Mouse (Mus musculus) fat pad, adult 2 months (tissue): Measurements from ENCODE around the gene Zfp106.
"Not testable (repeated sequence)": the region's sequence is repeated elsewhere in the genome, so short reads cannot be mapped to it uniquely, and the experiment has no call there.

Experiments
- DNase-seq: peaks from one replicate; pipeline ENCODE4 v3.0.0-alpha.2; 2011; ENCODE audit warnings: low read depth, low spot score; ENCODE audit errors: extremely low read depth

Gene Zfp106

DNA sequence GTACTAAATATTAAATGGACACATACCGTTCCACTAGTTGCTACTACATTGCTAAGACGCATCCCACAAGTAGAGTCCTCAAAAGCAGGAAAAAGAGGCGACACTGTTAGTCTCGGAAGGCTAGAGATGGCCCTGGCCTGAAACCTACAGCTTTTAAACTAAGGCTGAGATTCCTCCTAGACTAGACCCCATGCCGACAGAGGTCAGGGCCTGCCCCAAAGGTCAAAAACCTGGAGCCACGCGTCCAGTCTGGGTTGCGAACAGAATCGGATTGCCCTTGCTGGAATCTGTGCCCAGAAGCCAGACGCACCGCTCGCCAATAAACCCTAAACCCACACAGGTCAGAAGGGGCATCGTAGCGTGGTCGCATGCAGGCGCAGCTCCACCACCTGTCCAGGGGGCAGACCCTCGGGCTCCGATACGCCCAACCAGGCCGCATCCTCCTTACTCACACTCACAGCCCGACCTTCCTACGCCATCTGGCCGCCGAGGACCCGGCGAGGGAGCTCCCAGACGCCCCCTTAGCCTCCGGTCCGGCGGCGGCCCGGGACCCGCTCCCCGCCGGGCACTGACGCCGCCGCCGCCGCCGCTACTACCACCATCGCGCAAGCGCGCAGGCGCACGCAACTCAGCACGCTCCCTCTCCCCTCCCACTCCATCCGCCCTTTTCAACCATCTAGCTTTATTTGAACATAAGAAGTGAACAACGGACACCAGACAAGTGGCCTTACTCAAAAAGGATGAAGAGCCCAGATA lies at the start of gene Zfp106:
Gene Zfp106, minus strand, starts transcription at position 609 of the 756 bp plus-strand sequence.
- peak; percentile 37 for DNase-seq

DNA sequence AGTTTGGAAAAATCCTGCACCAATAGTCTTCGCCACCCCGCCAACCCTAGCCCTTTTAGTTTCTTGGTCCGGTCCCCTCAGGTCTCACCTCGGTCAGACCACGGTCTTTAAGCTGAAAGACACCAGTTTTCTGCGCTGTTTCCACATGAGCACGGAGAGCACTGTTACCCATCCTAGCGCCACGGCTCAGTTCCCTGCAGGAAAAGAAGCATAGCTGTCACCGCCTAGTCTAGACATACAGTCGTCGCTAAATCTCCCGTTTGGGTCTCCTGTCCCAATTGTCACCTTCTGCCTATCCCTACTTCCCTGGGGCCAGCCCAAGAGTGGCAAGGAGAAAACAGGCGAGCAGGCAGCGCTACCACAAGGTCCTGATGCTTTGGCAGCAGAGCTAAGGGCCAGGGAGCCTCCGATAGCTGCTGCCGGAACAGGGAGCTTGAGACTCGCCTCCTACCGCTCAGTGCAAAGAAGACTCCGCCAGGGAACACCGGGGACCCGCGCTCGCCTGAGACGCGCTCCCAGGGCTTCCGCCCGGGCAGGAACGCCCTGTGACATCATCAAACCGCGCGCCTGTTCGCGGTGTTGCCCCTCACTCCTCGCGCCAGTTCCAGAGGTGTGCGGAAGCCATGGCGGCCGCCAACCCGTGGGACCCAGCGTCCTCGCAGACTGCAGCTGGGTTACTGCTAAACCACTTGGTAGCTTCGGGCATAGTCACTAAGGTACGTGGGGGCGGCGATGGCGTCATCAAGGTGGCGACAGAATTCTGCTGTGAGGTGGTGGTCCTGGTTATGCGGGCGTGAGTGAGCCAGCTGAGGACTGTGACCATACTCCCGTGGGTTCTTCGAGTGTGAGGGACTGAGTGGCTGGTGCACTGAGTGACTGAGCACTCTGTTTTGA lies 45.4 kb upstream of the Zfp106 start, which contains the start of the genes Haus2 and Lrrc57:
Gene Haus2, plus strand, starts transcription at position 554 of the 894 bp plus-strand sequence.
Gene Lrrc57, minus strand, starts transcription at position 691 of the 894 bp plus-strand sequence.
- DNase-seq: no peak

DNA sequence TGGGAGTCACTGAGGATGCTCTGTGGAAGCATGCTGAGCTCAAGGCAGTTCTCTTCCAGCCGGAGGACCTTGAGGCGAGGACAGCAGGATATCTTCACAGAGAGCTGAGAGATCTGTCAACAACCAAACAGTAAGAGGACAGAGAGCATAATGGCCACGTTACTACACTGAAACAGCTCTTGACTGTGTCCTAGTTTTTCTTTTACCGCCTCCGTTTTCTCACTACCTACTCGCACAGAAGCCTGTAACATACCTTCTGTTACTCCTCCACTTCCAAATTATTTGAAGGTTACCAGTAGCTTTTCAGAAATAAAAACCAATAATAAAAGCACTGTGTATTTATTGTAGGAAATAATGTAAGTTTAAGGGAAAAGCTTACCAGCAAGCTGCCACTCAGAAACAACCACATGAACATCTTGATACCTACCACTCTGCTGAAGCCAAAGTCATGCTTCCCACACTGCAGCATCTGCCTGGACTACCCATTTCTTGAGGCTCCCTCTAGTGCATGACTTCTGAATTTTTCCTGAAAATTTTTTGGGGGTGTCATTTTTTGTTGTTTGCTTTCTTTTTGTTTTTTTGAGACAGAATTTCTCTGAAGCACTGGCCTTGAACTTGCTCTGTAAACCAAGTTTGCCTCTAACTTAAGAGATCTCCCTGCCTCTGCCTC lies 42.5 kb upstream of the Zfp106 start:
- no peak for DNase-seq

DNA sequence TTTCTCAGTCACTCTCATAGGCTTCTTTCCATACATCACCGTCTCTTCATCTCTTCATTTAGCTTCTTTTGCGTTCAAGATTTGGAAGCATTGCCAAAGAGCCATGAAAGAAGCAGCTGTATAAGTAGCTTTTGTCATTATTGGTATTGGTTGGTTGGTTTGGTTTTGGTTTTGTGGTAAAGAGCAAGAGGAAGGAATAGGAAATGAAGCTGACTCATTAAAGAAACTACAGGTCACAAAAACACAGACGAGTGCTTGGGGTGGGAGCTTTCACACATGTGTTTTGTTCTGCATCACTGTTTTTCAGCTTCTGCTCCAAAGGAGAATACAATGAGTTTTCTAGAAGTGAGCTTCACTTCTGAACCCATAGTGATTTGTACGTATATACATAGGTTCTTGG lies 35.9 kb upstream of the Zfp106 start:
- no peak for DNase-seq

DNA sequence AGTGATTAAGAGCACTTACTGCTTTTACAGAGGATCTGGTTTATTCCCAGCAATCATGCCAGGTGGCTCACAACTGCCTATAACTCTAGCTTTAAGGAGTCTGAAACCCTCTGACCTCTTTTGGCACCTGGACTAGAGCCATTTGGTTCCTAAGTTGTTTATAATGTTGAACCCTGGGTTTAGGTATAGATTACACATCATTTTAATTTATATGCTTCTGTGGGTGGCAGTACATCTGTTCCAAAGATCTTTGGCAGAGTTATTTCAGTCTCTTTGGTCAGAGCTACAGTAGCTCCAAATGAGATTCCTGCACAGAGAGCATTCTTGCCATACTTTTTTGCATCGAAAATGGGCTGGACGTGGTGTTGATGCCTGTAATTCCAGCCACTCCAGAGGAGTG lies 34.1 kb upstream of the Zfp106 start:
- peak; percentile 51 for DNase-seq

DNA sequence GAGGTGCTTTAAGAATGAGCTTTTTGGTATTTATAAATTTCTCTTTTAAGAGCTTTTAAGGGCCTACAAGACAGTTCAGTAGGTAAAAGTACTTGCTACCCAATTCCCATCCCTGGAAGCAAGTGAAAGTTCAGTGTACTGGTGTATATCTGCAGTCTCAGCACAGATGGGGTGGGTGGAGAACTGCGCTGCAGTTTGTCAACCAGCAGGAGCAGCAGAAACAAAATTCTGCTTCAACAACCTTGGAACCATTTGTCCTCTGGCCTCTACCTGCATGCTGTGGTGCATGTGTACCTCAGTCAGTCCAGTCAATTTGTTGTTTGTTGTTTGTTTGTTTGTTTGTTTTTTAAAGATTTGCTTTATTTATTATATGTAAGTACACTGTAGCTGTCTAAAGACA lies 28.6 kb upstream of the Zfp106 start:
- no peak for DNase-seq

DNA sequence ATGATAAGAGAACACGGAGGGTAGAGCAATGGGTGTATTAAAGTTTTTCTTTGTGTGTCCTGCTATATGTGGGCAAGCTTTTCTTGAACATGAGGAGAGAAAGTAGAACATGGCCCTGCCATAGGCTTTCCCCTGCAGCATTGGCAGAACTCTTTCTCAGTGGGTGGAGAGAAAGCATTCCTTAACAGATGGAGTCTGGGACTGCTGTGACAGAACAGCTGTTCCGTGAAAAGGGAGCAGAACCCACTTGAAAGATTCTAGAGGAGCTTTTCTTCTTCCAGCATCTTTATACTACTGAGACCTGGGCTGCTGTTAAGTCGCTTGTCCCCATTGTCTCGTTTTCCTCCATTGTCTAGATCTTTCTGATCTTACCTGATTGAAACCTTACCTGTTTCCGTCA lies 26.1 kb upstream of the Zfp106 start:
- DNase-seq: no peak

DNA sequence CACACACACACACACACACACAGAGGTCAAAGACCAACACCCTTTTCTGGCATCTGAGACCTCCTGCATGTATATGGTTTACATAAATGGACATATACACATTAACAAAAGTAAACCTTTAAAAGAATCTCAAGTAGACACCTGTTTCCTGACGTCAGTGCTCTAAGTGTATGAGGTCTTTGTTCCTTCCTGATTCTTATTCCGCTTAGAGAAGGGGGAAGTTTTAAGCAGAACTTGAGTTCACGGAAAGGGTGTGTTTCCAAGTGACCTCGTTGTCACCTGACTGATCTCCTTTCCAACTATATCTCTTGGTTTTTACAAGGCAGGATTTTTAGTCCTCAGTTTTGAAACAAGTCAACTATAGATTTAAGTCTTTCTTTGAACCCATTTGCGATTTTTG lies 14.6 kb upstream of the Zfp106 start:
- DNase-seq: no peak

DNA sequence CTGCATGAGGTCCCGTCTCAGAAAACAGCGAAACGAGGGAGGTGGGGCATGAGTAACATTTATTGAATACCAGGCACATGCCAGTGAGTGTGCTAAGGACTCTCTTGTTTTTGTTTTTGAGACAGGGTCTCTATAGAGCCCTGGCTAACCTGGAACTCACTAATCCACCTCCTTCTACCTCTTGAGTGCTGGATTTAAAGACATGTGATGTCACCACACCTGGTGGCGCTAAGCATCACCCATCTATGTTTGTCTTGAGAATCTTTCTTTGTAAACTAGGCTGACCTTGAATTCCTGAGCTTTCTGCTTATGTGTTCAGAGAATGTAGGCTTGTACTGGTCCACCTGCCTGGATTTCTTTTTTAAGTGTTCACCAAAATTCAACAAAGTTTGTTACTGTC lies 14.2 kb upstream of the Zfp106 start:
- no peak for DNase-seq

DNA sequence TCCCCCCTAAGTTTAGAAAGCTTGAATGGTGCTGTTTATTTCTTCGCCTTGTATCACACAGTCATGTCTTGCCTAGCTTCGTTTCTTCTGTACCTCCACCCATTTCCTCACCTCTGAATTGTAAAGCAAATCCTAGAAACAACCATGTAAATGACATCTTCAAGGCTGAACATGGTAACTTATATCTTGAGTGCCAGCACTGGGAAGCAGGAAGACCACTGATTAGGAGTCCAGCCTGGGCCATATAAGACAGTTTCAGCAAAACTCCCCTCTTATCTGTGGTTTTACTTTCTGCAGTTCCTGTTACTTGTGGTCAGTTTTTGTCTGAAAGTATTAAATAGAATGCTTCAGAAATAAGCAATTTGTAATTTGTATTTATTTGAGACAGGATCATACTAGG lies 12.3 kb upstream of the Zfp106 start:
- no peak for DNase-seq

DNA sequence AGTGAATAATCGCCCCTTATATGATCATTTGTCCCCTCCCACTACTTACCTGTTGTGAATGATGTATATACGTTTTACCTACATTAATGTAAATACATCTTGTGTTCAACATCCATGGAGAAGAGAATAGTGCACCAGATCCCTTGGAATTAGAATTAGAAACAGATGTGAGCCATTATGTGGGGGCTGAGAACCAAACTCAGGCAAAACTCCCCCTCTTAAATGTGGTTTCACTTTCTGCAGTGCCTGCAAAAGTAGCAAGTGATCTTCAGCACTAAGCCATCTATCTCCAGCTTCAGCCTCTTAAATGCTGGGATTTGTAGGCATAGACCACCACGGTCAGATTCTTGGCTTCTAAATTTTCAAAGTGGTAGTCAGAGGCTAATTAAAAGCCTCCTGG lies 11.5 kb upstream of the Zfp106 start:
- no peak for DNase-seq

DNA sequence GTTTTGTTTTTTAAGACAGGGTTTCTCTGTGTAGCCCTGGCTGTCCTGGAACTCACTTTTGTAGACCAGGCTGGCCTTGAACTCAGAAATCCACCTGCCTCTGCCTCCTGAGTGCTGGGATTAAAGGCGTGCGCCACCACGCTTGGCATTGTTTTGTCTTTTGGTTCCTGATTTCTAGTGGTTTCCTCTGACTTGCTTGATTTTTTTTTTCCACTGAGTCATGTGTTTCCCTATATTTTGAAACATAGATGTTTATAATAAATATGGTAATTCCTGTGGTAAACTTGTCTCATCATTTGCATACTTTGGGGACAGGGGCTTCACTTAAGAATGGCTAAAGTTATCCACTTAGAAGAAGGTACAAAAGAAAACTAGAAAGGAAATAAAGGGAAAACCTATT lies 8.5 kb upstream of the Zfp106 start:
- not testable (repeated sequence) for DNase-seq

DNA sequence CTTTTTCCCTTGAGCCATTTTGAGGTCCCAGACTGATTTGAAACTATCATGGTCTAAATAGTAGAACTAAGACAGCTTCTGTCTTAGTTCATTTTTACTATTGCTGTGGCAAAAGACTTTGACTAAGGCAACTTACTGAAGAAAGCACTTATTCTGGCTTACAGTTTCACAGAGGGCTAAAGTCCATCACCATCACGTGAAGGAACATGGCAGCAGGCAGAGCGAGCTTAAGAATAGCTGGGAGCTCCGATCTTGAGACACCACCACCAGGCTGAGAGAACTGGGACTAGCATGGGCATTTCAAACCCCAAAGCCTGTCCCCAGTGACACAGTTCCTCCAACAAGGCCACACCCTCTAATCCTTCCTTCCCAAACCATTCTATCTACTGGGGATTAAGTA lies 7.4 kb upstream of the Zfp106 start:
- DNase-seq: no peak

DNA sequence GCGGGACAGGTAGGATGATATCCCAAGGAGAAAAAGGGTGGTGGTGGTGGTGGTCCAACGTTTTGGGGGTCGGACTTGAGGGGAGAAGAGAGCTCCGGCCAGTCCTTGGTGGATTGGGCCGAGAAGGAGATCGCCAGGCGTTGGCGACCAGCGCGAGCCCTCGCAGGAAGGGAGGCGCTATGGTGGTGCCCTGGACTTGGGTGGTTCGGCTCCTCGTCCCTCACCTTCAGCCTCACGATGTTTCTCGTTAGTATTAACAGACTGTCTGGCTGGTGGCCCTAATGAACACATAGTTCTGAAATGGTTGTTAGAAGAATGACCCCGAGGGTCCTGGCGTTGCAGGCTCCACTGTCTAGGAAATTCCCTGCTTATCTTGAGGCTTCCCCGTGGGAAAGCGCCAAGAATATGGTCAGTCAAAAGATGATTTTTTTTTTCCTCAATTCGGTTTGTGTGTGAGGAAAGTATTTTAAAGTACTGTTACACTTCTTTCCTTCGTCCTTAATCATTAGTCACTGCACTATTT lies 4.2 kb upstream of the Zfp106 start:
- no peak for DNase-seq

DNA sequence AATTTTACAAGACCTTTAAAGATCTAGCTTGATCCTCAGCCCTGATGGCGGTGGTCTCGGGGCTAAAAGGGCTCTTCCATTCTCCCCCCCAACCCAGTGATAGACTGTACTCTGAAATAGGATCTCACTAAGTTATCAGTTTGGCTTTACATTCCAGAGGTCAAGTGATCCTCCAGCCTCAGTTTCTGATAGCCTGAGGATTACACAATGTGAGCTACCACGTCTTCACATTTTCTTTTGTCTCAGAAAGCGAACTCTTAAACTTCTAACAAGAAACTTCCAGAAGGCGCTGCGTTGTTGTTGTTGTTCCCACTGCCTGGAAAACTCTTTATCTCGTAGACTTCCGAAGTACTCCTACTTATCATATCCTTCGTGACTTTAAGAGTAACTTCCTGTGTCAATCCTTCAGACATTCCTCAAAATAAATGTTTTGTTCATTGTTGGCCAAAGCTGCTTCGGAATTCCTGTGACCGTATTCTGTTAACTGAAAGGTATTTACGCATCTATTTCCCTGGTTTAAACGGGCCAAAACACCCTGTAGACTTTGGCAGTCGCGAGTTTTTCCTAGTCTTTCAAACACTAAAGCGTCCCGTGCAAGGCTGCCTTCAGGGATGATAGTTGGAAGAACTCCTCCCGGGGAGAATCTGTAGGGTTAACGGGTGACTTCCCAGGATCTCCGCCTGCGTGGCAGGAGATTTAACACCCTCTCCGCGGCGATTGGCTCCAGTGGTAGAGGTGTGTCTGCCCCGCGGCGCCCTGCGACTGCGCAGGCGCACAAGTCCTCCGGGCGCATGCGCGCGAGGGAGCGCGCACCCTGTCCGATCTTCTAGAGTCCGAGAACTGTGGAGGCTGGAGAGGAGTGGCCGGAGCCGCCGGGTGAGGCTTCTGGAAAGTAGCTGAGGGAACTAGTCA lies 3.5 kb upstream of the Zfp106 start, which contains the start of gene Snap23:
Gene Snap23, plus strand, starts transcription at position 786 of the 912 bp plus-strand sequence.
- DNase-seq: peak; percentile 33

DNA sequence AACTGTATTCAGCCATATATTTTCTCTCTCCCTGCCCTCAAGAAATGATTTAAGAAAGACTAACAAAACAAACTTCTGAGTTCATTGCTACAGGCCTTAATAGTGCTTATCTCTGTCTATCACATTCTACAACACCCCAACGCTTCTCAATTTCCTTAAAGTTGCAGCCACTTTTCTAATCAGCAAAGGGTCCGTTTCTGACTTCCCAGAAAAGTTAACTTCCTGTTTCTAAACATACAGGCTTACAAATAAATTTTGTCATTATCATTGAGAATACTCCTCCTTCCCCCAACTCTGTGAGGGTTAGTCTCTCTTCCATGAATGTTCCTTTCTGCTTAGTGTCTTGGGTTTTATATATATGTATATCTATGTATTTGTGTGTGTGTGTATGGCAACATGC lies 1.7 kb upstream of the Zfp106 start:
- DNase-seq: no peak

DNA sequence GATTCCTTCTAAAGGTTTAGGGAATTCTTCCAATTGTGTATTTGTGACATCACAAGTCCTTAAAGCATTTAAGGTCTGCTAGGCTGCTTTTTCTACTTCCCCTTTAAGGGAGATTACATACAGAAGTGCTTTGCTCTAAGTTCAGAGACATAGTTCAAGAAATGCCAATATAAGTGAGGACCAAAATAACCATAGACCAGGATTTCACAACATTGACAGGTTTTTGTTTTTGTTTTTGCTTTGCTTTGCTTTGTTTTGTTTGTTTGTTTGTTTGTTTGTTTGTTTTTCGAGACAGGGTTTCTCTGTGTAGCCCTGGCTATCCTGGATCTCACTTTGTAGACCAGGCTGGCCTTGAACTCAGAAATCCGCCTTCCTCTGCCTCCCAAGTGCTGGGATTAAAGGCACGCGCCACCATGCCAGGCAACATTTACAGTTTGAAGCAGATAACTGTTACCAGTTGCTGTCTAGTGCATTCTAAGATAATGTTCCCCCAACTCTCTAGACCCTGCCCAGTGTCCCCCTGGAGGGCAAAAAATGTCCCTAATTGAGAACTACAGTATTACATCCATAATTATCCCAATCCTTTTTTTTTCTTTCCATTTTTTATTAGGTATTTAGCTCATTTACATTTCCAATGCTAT lies 1.0 kb upstream of the Zfp106 start:
- not testable (repeated sequence) for DNase-seq

DNA sequence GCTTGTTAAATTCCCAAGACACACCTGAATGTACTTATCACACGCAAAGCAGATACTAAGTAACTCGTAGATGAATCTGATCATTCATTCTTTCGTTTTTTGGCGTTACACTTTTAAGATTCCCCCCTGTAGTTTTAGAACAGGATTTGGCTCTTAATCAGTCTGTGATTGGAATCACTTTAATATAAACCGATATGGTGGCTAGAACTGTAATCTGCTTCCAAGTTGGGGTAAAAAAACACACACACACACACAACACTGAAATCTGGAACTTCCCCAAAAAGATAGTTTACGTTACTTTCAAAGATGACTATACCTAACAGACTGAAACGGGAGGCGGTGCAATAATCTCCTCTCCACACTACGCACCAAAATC lies 796 bp downstream of the Zfp106 start:
- DNase-seq: no peak

DNA sequence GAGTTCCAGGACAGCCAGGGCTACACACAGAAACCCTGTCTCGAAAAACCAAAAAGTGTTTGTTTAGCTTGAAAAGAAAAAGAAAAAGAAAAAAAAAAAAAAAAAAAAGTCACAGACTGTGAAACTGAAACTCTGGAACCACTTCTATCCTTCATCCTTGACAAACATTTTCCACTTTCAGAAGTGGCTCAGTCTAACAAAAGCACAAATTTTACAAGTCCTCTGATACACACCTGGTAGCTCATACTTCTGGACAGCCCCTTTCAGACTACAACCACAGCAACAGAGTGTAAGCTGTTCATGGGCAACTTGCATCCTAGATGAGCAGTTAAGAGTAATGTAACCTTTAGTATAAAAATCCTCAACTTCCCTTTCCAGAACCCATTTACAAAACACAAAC lies 2.1 kb downstream of the Zfp106 start:
- no peak for DNase-seq

DNA sequence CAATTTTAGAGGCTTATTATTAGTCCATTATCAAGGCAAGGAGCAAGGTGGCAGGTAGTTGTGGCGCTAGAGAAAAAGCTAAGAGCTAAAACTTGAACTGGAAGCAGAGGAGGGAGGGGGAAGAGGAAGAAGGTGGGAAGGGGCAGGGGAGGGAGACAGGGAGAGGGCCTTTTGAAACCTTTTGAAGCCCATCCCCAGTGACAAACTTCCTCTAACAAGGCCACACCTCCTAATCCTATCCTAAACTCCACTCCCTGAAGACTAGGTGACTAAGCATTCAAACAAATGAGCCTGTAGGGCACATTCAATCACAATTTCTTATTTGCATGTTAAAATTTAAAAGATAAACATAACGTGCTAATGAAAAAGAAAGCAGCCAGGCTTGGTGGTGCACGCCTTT lies 4.8 kb downstream of the Zfp106 start:
- DNase-seq: no peak
